Mouse (Mus musculus): Measurements from ENCODE around the gene Plekhg3.

DNA sequence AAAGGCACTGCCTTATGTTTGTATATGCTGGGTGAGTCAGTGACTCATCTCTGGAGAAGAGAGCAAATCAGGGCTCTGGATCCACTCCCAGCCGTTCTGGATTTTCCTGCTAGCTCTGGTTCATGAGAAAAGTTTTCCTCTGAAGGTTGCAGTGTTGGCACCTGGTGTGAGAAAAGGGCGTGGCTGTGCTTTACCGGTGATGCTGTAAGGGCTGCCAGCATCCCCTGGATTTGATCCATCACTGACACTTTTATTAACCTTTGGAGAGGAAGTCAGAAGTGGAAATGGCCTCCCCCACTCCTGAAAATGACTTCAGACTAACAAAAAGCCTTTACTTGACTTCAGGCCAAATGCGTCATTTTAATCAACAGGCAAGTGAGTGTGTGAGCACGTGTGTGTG, 37.2 kb upstream of the Plekhg3 start:
- TF ChIP-seq CTCF (IDR thresholded peaks at IDR 0.05) = no peak
- 0 out of 2 replicates have a peak, but pooled peaks have one; percentile 36 for TF ChIP-seq EP300 (IDR thresholded peaks at IDR 0.05)
